Mouse (Mus musculus): ENCODE results near the gene Me1.

DNA sequence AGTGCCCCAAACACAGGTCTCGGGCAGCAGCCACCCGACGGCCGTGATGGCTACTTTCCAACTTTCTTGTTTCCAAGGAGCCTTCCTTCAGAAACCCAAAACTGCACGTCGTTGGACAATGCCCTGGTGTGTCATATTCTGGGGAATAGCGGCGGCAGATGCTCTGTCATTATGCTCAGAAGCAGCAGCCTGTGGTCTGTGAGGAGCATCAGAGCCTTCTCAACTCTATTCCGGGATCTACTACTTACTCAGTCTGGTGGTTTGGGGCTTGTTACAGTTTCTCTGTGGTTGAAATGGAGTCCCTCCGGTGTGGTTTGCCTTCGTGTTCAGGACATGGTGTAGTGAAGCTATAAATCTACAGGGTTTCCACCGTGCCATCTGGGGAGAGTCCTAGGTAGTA, 71.7 kb downstream of the Me1 start:
- TF ChIP-seq CTCF (conservative IDR thresholded peaks at IDR 0.05; ENCODE audit: insufficient read depth, insufficient read length, low read depth, low read length), result no peak
- TF ChIP-seq POLR2A (IDR thresholded peaks at IDR 0.05; ENCODE audit: low read depth, low read length), result no peak

All from kidney, adult 2 months (tissue).